Mouse (Mus musculus) adrenal gland, adult 18-20 months (tissue): Measurements from ENCODE around the gene Rad9a. TPM values are rescaled to one million over a fixed set of nuclear protein-coding genes. Genes with fewer than 3 reads are reported as not detected.

Source experiments
- DNase-seq, 2 experiments: peaks; one replicate each; pipeline ENCODE4 v3.0.0; 2021 to 2022; ENCODE audit warnings: low spot score in 2 of 2
- total RNA-seq, 2 experiments: library from RNA; stranded (reverse); gene quantifications; 1 replicate in 1 of 2; 2 replicates in 1 of 2; pipeline ENCODE4 v1.2.3; 2021

Gene Rad9a
- total RNA-seq, 2 experiments from 2014 or later = 7.5 to 9.0 TPM

DNA sequence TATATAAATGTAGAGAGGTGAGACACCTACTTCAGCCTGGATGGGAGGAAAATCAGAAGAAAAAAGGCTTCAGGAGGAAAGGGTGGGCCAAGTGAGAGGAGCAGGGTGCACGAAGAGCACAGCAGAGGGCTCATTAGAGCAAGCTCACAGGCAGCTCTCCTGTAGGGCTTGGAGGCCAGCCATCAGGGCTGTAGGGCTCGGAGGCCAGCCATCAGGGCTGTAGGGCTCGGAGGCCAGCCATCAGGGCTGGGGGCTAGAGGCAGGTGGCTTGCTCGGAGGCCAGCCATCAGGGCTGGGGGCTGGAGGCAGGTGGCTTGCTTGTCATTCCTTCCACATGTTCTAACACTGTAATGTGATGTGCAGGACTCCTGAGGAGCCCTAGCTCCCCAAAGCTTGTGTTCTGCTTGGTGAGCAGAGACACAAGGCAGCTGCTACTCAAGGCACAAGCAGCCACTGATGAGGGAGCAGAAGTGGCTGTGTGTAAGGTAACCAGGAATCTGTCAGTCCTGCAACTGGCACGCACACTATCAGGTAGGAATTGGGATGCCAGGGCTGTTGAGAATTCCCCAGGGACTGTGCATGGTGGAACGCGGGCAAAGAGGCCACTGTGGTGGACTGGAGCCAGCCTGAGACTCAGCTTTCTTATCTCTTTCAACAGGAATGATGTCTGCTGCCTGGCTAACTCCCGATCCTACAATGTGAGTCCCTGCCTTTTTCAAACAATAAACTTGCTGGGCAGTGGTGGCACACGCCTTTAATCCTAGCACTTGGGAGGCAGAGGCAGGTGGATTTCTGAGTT, 34.6 kb downstream of the Rad9a start:
- DNase-seq = no peak

DNA sequence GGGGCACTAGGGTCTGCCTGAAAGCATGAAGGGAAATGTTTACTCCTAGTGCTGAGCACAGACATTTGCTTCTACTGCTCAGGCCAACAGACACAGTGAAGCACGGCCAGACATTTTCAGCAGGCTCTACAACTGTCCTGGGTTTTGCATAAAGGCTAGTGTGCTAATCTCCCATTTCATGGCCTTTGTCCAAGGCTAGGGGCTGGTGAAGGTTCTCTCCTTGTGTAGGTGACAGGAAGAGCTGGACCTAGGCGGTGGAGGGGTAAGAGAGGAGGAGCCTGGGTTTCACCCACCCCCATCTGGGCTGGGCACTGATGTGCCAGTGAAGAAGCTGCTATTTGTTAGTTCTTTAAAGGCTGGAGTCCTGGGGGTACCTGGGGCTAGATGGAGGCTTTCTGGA, 36.7 kb downstream of the Rad9a start:
- DNase-seq = peak in 1 of 2 experiments; percentile 38

DNA sequence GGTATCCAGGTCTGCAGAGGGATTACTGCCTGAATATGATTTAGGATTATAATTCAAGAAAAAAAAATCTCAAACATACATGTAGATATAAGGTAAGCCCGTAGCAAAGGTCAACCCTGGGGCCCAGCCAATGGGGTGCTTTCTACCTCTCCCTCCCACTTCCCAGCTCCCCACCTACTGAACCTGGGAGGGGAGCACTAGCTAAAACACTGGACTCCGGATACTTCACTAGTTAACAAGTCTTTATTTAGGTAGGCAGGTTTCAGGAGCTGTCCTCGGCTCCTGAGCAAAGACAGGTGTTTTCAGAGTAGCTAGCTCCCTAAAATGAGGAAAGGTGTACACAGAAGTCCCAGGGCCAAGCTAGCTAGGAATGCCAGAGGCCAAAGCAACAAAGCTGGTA, 37.4 kb downstream of the Rad9a start:
- no peak for DNase-seq

DNA sequence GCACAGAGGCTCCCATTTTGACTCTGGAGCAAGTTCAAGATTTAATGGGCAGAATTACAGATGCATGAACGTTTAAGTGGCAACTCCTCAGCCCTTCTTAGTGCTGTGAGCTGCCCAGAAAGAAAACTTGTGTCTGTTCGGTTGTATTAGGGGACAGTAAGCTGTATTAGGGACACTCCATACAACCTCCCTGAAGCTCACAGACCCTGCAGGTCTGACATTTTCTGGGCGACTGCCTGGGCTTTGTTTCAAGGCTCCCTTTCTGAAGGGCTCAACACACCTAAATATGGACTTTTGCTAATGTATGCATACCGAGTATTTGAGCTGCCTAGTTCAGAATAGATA, 37.9 kb downstream of the Rad9a start:
- no peak for DNase-seq

DNA sequence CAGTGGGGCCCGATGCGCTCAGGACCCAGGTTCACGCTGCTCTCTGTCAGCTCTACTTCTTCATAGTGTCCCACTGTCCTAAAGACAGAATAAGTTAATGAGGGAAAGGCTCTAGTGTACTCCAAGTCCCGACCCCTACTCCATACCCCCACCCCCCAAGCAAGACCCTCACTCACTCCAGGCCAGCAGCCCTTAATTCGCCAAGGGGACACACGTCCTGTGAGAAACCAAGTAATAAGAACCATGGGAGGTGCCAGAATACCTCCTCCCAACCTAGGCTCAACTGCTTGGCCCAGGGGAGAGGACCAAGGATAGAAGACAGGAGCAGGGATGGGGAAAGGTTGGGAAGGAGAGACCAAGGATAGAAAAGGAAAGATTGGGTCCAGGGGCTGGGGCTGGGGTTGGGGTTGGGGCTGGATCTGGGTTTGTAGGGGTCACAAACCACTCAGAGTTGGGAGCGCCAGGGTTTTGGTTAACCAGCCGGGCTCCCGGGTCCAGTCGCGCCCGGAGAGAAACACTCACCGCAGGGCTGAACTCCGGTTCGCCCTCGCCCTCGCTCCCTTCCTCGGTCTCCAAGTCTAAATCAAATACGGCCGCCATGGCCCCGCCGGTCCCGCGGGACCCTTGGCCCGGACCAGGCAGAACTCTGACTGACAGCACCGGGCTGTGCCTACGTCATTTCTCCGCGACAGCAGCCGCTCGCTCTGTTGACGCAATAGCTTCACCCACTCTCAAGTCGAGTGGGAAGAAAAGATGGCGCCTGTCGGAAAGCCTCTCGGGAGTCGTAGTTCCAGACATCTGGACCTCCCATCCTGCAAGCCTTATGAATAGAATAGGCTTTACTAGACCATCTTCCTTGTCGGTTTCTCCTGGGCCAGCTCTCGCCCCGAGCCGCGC, 38.6 kb downstream of the Rad9a start, which contains the start of gene Rps6kb2:
Rps6kb2 (minus strand) TSS at position 709 of the 897 bp plus-strand sequence.
- DNase-seq = peak; percentile 94 to 96

DNA sequence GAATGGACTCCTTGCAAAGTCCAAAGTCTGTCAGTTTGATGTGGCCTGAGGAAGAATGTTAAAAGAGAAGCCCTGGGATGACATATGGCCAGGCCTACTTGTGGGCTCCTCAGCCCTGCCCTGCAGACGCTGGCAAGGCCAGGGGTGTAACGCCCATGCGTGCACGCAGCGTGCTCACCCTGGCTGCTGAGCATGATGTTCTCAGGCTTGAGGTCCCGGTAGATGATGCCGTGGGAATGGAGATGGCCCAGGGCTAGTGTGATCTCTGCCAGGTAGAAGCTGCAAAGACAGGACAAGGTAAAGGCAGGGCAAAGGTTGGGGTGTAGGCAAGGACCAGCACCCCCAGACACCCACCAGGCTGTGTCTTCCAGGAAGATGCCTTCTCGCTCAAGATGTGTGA, 42.4 kb downstream of the Rad9a start:
- DNase-seq = no peak

DNA sequence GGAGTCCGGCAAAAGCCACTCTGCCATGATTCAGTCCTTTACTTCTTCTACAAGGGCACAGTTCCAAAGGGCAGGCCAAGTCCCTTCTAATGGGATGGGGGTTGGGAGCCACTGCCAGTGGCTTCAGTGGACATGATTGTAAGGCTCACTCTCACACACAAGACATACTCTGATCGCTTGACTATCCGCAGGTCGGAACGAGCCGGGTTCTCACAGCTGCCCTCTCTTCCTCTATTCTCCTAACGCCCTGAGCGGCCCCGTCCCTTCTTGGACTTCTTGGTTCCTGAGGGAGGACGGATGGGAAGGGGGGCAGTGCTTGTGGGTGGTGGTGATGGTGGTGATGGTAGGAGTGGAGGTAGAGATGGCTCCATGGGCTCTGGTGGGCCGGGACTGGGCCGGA, 44.7 kb downstream of the Rad9a start:
- no peak for DNase-seq

DNA sequence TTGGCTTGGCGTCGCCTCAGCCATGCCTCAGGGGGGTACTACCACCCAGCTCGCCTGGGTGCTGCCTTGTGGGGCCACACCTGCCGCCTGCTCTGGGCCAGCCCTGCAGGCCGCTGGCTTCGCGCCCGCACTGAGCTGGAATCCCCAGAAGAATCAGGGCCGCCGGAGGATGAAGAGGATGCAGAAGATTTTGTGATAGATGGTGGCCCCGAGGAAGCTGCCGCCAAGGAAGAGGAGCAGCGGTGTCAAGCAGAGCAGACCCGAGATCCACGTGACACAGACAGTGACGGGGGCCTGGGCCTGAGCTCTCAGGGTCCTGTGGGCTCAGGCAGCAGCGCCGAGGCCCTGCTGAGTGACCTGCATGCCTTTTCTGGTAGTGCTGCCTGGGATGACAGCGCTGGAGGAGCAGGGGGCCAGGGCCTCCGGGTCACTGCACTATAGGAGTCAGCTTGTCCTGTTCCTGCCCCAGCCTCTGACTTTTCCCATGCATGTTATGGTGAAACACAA, 45.3 kb downstream of the Rad9a start:
- DNase-seq = no peak

DNA sequence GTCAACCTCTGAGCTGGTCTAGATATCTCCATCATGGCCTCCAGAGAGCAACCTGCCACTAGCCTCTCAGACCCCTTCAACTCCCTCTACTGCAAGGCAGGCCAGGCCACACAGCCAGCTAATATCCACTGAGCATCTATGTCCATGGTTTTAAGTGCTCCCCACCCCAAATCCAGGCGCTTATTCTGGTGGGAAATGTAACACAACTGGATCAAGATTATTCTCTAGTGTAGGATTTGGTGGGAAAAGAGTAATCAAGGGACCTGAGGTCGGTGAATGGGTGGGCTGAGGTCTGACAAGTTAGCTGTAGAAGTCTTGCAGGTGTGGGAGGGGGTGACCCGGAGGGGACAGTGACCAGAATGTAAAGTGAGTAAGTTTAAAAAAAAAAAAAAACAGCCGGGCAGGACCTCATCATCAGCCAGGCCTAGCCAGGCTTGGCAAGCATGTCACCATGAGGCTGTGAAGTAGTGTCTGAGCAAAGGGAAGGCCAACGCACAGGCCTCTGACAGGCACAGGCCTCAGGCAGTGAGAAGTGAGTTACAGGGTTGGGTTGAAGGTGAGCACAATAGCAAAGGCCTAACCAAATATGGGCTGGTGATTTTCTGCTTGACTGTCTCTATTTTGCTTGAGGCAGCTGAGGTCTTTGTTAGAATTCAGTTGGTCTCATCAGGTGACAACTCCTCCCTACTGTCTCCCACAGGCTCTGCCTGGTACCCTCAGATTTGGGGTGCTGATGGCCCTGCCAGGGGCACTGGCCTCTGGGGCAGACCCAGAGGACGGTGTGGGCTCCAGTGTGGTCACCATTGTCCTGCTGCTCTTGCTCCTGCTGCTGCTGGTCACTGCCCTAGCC, 46.0 kb downstream of the Rad9a start:
- DNase-seq = no peak

DNA sequence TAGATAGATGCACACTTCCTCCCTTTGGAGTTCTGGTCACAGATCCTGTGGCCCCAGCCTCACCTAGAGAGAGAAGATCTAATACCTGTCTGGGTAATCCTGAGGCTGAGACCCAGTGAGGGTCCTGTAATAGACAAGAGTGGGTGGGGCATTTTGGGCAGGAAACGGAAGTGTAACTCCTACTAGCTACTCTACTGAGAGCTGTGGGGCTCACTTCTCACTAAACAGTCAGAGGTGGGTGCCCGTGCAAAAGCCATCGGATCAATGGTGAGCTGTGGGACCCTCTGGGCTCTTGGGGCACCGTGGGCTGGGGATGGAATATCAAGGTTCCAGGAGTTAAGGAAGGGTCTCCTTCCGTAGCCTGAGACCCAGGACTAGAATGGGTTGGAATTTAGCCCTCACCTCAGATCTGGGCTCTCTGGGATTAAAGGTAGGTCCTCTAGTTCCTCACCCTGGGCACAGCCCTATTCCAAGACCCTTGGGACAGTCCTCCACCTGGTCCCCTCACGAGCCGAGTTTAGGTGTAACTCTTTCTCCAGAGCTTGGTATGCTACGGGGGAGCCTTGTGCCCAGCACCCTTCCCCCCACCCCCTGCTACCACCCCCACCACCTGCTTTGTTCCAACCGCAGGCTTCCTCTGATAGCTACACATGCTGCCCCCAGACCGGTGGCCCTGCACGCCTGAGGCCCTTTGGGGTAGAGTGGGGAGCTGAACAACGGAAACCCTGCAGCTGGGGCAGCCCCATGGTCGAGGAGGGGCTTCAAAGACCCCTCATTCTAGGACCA, 46.8 kb downstream of the Rad9a start:
- no peak for DNase-seq

DNA sequence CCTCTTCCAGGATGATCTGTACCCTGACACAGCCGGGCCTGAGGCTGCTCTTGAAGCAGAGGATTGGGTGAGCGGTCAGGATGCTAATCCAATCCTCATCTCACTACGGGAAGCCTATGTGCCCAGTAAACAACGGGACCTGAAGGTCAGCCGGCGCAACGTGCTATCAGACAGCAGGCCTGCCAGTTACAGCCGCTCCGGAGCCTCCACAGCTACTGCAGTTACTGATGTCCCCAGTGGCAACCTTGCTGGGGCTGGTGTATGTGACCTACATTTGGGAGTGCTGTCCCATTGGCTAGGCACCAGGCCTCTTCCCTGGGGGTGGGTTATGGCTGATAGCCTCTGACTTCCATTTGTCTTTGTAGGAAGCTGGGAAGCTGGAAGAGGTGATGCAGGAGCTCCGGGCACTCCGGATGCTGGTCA, 48.2 kb downstream of the Rad9a start, which contains the start of gene Ptprcap:
Ptprcap (plus strand) TSS at position 373 of the 423 bp plus-strand sequence.
- no peak for DNase-seq

DNA sequence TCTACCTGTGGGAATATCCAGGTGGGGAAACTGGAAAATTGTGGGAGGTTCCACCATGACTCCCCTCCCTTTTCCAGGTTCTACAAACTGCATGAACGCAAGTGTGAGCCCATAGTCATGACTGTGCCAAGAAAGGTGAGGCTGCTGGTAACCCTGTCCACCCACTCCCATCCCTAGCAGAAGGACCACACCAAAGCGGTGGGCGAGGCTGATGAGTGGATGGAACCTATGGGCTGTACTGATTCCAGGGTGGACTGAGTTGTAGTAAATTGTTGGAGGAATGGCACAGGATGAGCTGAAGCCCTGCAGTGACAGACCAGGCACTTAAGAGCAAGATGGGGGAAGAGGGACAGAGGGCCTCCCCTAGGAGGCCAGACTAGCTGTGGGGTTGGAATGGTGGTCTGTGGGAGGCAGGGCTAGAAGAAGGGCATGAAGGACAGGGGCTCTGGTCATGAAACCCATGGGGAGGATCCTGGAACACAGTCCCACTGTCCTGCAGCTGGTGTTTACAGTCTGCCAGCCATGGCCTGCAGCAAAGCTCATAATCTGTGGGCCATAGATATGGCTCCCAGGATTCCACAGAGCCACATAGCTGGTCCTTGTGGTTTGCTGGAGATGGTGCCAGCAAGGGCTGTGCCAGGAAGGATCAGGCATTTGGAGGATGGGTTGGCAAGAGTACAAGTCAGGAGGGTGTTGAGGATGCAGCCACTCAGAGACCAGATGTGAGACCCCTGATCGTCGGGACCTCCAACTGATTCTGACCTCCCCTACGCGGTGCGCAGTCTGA, 48.8 kb downstream of the Rad9a start:
- DNase-seq = no peak

DNA sequence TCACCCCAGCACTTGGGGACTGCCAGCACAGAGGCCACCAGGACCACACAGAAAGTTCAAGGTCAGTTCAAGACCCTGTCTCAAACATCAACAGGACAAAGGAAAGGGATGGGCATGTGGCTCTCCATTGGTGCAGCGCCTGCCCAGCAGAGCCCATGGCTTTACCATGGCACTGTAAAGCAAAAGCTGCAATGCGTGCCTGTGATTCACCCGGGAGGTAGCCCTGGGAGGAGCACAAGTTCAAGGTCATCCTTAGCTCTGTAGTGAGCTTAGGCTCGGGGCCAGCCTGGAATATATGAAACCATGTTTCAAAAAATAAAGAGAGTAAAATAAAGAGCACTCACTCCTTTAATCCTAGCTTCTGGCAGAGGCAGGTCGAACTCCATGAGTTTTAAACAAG, 49.6 kb downstream of the Rad9a start:
- no peak for DNase-seq

DNA sequence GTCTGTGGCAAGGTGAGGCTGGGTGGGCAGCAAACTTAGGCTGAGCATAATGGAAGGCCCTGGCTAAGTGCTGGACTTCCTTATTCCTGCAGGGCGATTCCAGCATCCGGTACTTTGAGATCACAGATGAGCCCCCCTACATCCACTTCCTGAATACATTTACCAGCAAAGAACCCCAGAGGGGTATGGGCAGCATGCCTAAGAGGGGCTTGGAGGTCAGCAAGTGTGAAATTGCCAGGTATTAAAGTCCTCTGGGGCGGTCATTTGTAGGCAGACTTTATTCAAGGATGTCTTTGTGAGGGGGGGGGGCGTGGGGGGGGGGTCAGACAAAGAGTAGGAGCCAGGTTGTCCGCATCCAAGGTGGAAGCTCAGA, 50.0 kb downstream of the Rad9a start:
- DNase-seq = no peak

DNA sequence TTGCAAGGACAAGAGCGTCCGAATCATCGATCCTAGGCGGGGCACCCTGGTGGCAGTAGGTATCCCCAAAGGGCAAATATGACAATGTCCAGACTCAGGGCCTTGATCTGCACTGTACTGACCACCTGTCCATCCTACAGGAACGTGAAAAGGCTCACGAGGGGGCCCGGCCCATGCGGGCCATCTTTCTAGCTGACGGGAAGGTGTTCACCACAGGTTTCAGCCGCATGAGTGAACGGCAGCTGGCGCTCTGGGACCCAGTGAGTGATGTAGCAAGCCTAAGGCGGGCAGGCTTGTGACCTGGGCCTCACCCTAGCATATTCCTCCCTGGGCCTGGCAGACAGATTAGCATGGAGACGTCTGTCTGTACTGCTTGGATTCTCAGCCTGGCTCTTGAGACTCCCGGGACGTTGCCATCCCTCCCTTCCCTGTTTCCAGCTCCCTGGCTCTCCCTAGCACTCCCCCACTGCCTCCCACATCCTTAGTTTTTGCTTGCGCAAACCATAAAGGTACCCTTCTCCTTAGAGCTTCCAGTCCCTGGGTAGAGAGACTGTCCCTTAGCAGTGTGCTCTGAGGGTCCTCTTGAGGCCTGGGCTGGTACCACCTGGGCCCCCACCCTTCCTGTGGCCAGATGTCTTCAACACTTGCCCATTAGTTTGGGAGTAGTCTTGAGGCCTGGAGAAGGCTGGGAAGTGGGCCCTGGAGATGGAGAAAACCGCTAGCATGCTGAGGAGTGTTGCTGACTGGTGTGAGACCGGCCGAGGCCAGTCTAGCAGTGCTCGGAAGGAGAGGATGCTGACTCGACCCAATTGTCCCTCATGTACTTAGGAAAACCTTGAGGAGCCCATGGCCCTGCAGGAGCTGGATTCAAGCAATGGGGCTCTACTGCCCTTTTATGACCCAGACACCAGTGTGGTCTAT, 50.6 kb downstream of the Rad9a start:
- no peak for DNase-seq

DNA sequence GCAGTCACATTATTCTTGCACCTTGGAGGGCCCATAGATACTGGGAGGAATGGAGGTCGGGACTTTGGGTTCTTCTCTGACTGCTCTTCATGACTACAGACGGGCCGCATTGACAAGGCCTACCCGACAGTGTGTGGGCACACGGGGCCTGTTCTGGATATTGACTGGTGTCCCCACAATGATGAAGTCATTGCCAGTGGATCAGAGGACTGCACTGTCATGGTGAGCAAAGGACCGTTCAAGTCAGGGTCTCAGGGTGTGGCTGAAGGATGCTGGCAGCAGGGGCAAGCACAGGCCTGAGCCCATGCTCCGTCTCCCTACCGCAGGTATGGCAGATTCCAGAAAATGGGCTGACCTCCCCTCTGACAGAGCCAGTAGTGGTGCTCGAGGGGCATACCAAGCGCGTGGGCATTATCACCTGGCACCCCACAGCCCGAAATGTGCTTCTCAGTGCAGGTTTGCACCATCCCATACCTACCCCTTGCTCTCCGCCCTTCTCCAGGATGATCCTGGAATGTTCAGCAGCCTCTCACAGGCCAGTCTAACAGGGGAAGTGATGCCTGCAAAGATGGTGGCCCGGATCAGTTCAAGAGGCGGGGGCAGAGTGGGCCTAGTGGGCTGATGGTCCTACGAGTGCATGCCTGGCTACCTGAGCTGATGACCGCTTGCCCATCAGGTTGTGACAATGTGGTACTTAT, 51.5 kb downstream of the Rad9a start:
- DNase-seq = no peak

DNA sequence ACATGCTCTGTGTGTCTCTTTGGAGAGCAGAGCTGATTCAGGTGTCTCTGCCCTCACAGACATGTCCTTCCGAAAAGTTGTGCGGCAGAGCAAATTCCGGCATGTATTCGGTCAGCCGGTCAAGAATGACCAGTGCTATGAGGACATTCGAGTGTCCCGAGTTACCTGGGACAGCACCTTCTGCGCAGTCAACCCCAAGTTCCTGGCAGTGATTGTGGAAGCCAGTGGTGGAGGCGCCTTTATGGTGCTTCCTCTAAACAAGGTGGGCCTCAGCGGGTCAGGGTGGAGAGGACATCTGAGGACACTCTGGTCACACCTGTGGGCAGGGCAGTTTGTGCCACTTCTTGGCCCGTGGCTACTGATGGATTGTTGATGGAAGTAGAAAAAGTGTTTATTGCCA, 52.2 kb downstream of the Rad9a start:
- no peak for DNase-seq

DNA sequence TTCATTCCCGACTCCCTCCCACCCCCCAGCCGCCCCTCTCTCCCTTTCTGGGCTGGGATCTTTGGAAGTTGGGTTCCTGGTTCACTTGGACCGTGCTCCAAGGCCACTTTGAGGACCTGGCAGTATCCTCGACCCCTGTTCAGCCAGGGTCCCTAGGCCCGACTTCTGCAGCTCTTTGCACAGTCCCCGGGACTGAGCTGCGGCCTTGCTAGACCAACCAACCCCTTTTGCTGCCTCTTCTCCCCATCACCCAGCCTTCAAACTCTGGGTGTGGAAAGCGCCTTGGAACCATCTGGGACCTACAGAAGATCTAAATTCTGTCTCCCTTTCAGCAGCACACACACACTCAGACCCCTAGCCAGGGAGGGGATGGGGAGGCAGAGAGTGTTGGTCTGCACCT, 52.6 kb downstream of the Rad9a start:
- DNase-seq = no peak
